Mouse (Mus musculus): ENCODE measurements around the gene Cd81. TPM values are rescaled to one million over a fixed set of nuclear protein-coding genes. Genes with fewer than 3 reads are reported as not detected.

Cd81 gene
- polyA plus RNA-seq, 1 experiment, result 103 TPM

- no peak for TF ChIP-seq GATA1 (IDR thresholded peaks at IDR 0.05; ENCODE audit: low read length)
Observed at GRCm38 (mm10) chr7:143053008-143053899, 715 bp downstream of the Cd81 start.

DNA sequence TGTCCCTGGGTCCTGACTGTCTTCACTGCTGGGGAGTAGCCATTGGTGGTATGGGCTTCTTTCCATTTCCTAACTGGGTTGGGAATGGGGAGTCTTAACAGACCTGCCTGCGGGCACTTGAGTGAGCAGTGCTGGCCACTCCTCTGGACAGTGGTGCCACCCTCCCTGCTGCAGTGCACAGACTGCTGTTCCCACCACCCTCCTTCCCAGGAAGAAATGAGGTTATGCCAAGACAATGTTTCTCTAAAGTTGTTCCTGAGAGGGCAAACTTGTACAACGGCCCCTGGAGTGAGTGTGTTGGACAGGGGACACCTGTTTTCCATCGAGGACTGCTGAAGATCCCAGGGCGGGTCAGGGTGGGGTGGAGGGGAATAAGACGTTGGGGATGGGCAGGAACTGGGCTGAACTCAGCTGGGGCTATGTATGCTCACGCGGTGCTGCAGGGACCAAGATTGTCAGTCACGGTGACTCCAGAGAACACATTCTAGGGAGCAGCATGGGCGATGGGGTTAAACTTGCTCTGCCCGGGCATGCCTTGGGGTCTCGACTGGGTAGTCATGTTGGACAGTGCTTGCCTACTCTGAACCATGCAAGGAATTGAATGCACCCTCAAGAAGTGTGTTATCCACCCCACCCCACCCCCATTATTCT lies 1.5 kb downstream of the Cd81 start:
- no peak for TF ChIP-seq GATA1 (IDR thresholded peaks at IDR 0.05; ENCODE audit: low read length)

- TF ChIP-seq GATA1 (IDR thresholded peaks at IDR 0.05; ENCODE audit: low read length), result no peak
Observed at GRCm38 (mm10) chr7:143054612-143054965, 2.0 kb downstream of the Cd81 start.

- TF ChIP-seq GATA1 (IDR thresholded peaks at IDR 0.05; ENCODE audit: low read length), result no peak
Observed at GRCm38 (mm10) chr7:143055001-143055400, 2.5 kb downstream of the Cd81 start.

DNA sequence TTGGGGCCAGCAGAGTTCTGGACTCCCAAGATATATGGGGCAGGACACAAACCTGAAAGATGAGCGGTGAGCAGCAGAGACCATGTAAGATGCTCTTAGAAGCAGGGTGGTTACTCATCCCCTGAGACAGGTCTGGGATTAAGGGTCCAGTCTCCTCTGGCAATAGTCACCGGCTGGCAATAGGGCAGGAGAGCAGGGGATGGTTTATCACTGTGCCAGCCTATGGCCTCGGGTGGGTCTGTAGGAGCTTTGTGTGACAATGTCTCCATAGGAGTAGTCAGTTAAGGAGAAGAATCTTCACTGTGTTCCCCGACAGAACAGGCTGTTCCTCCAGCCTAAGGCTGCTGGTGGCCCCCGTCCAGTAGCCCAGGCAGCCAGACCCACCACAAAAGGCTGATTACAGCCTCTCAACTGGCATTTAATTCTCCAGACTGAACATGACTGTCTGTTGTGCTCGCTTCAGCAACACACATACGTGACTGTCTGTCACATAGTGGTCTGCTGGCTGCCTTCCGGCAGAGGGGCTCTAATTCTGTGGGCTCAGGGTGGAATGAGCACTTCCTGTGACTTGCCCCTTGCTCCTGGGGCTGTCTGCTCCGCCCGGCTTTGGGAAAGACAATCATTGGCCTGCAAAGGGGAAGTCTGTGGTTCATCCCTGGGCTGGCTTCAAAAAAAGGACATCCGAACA lies 3.1 kb downstream of the Cd81 start:
- TF ChIP-seq GATA1 (IDR thresholded peaks at IDR 0.05; ENCODE audit: low read length), result no peak

DNA sequence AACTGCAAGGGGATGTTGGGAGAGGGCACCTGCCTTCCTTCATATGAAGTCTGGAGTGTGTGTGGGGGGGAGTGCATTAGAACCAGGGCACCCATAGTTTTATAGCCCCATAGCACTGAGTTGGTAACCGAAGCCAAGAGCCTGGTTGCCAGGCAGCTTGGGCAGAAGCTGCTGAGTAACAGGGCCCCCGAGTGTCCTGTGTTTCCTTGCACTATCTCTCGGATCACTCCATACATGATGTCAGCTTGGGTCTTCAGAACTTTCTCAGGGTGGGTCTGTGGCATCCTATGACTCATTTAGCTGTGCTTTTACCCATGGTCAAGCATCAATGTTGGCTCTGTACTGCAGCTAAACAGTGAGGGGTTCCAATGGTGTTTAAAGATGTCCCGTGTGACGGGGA lies 4.5 kb downstream of the Cd81 start:
- no peak for TF ChIP-seq GATA1 (IDR thresholded peaks at IDR 0.05; ENCODE audit: low read length)

GRCm38 (mm10) chr7:143057667-143058220 lies 5.2 kb downstream of the Cd81 start:
- TF ChIP-seq GATA1 (IDR thresholded peaks at IDR 0.05; ENCODE audit: low read length), result peak; percentile 88

- TF ChIP-seq GATA1 (IDR thresholded peaks at IDR 0.05; ENCODE audit: low read length), result no peak
Observed at GRCm38 (mm10) chr7:143058221-143058697, 5.7 kb downstream of the Cd81 start.

DNA sequence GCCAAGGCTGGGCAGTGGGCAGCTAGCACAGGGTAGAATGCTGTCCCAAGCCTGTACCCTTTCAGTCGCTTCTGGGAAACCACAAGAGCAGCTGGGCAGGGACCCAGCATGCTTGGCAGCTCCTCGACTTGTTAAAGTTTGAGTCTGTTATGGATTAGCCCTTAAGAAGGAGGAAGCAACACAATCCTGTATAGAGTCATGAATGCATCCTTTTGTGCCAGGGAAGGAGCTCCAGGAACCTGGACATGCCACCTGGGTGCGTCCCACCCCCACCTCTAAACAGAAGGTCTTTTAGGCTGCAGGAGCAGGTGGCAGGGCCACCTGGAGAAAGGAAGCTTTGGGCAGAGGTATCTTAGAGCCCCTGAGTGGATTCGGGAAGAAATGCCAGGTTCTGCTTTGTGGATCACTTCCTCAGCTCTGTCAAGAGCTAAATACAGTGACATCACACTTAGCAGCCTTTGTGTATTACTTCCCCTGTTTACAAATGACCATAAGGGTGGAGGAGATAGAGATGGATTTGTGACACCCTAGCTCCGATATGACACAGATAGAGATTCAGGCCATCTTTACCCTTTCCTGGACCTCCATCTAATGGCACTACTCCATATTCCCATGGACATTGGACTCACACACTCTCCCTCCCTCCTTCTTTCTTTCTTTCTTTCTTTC lies 6.8 kb downstream of the Cd81 start:
- no peak for TF ChIP-seq GATA1 (IDR thresholded peaks at IDR 0.05; ENCODE audit: low read length)

- no peak for TF ChIP-seq GATA1 (IDR thresholded peaks at IDR 0.05; ENCODE audit: low read length)
Observed at GRCm38 (mm10) chr7:143062704-143063103, 10.2 kb downstream of the Cd81 start.

GRCm38 (mm10) chr7:143064226-143064625 lies 11.7 kb downstream of the Cd81 start:
- TF ChIP-seq GATA1 (IDR thresholded peaks at IDR 0.05; ENCODE audit: low read length), result no peak

DNA sequence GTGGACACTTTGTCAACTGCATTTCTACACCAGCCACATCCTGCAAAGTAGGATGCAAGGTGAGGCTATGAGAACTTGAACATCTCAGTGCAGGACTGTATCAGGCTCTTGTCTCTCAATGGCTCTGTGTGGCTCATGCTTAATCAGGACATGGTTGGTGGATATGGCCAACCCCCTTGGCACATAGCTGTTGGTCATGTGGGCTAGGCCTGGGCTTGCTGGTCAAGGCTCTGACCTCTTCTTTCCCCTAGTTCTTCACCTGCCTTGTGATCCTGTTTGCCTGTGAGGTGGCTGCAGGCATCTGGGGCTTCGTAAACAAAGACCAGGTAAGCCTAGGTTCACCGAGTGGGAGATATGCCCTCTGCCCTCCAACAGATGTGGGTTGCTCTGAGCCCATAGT lies 13.2 kb downstream of the Cd81 start:
- TF ChIP-seq GATA1 (IDR thresholded peaks at IDR 0.05; ENCODE audit: low read length), result no peak

GRCm38 (mm10) chr7:143067469-143067868 lies 14.9 kb downstream of the Cd81 start:
- TF ChIP-seq GATA1 (IDR thresholded peaks at IDR 0.05; ENCODE audit: low read length), result no peak

GRCm38 (mm10) chr7:143067897-143068296 lies 15.4 kb downstream of the Cd81 start:
- no peak for TF ChIP-seq GATA1 (IDR thresholded peaks at IDR 0.05; ENCODE audit: low read length)

- no peak for TF ChIP-seq GATA1 (IDR thresholded peaks at IDR 0.05; ENCODE audit: low read length)
Observed at GRCm38 (mm10) chr7:143068316-143068881, 15.9 kb downstream of the Cd81 start.
